Comparison of ENCODE assay signal across 8 mouse cellular contexts in the genomic region with DNA sequence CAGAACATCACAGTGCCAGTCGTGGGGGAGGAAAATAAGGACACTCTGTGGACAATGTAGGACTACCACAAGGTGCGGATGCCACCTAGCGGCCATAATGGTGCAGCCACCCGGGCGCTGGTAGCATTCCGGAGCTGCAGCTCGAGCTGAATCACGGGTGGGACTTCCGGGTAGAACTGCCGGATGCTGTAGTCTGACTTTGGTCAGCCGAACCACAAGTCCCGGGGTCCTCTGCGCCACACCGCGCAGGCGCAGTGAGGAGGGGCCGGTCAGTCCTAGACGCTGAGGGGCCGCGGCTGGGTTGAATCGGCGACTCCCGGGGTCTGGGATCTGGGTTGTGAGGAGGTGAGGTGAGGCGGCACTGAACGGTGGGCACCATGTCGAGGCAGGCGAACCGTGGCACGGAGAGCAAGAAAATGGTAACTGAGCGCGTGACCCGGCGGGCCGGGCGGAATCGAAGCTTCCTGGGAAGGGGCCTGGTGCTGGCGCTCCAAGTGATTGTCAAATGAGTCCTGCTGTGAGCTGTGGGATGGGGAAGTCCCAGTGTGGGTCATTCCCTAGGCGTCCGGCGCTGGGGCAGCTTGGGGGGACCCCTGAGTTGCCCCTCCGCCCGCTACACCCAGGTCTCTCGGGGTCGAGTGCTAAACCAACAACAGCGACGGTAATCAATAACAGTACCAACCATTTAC. TPM values are rescaled to one million over a fixed set of nuclear protein-coding genes. Genes with fewer than 3 reads are reported as not detected.
DNase-seq lines count a peak whose midpoint lies in the region; ATAC-seq and TF ChIP-seq lines count a peak whose summit lies in the region.

A gene (plus strand): TSS at position 207 of the 689 bp plus-strand sequence.

- no peaks in the 10 kb centered on the region for H3K9me3 ChIP-seq in E14TG2a.4 (ENCODE audit: low read length)
- H3K9me3 ChIP-seq in forebrain, embryonic 12.5 days: no peaks in the 10 kb centered on the region
- no peaks in the 10 kb centered on the region for H3K9me3 ChIP-seq in heart, postnatal 0 days (replicated peaks; ENCODE audit: control insufficient read depth, low read length)
- H3K9me3 ChIP-seq in liver, embryonic 16.5 days (replicated peaks; ENCODE audit: control insufficient read depth, low read length): no peaks in the 10 kb centered on the region
- H3K9me3 ChIP-seq in neural tube, embryonic 13.5 days: no peaks in the 10 kb centered on the region

- H3K27ac ChIP-seq in forebrain, embryonic 12.5 days: peak within 1 kb of the TSS; percentile 25; the same call in 1 of the 2 replicates
- peak within 1 kb of the TSS; percentile 90 for H3K27ac ChIP-seq in heart, postnatal 0 days (ENCODE audit: low read depth)
- H3K27ac ChIP-seq in liver, embryonic 16.5 days (ENCODE audit: low read length): peak within 1 kb of the TSS; percentile 79
- H3K27ac ChIP-seq in neural tube, embryonic 13.5 days (replicated peaks): peak within 1 kb of the TSS; percentile 81
- H3K27ac ChIP-seq in testis, adult 2 months (ENCODE audit: control insufficient read depth, insufficient read depth, low read depth, low read length): peak within 1 kb of the TSS; percentile 79

- H3K9ac ChIP-seq in forebrain, embryonic 12.5 days: peak within 1 kb of the TSS; percentile 79
- H3K9ac ChIP-seq in heart, postnatal 0 days (replicated peaks; ENCODE audit: low read depth, low read length): peak within 1 kb of the TSS; percentile 69
- peak within 1 kb of the TSS; percentile 83 for H3K9ac ChIP-seq in liver, embryonic 16.5 days (ENCODE audit: low read depth, low read length)
- H3K9ac ChIP-seq in neural tube, embryonic 13.5 days: peak within 1 kb of the TSS; percentile 92

- peaks cover 14% of the 10 kb centered on the region for H3K27me3 ChIP-seq in E14TG2a.4 (ENCODE audit: insufficient read depth, low read length)
- 0 out of 2 replicates have a peak, but pooled peaks cover 6% of the 10 kb centered on the region for H3K27me3 ChIP-seq in forebrain, embryonic 12.5 days
- no peaks in the 10 kb centered on the region for H3K27me3 ChIP-seq in heart, postnatal 0 days (ENCODE audit: control insufficient read depth, insufficient read depth, low read length)
- H3K27me3 ChIP-seq in liver, embryonic 16.5 days (ENCODE audit: control insufficient read depth, insufficient read depth, low read depth, low read length): peaks cover 27% of the 10 kb centered on the region
- no peaks in the 10 kb centered on the region for H3K27me3 ChIP-seq in neural tube, embryonic 13.5 days
- H3K27me3 ChIP-seq in testis, adult 2 months (ENCODE audit: control insufficient read depth, insufficient read depth, low read length): no peaks in the 10 kb centered on the region

- peak; percentile 56; the same call in 1 of the 2 replicates for TF ChIP-seq EP300 in heart, postnatal 0 days (IDR thresholded peaks at IDR 0.05; ENCODE audit: low read depth)

- peak within 1 kb of the TSS; percentile 73 for H3K4me2 ChIP-seq in forebrain, embryonic 12.5 days
- H3K4me2 ChIP-seq in heart, postnatal 0 days (ENCODE audit: low read depth, low read length): peak within 1 kb of the TSS; percentile 86
- H3K4me2 ChIP-seq in liver, embryonic 16.5 days (ENCODE audit: low read depth, low read length): peak within 1 kb of the TSS; percentile 91
- peak within 1 kb of the TSS; percentile 85 for H3K4me2 ChIP-seq in neural tube, embryonic 13.5 days

- TF ChIP-seq CTCF in E14TG2a.4 (conservative IDR thresholded peaks at IDR 0.05; ENCODE audit: low read length): peak; percentile 95
- peak; percentile 99 for TF ChIP-seq CTCF in heart, postnatal 0 days (IDR thresholded peaks at IDR 0.05; ENCODE audit: low read depth)
- TF ChIP-seq CTCF in testis, adult 2 months (IDR thresholded peaks at IDR 0.05; ENCODE audit: control insufficient read depth, insufficient read depth, insufficient replicate concordance, low read depth, low read length): peak; percentile 91; the same call in 1 of the 2 replicates

- peak within 1 kb of the TSS; percentile 87 for H3K4me3 ChIP-seq in E14TG2a.4 (replicated peaks; ENCODE audit: low read length)
- peak within 1 kb of the TSS; percentile 74 for H3K4me3 ChIP-seq in forebrain, embryonic 12.5 days (replicated peaks)
- H3K4me3 ChIP-seq in heart, postnatal 0 days (ENCODE audit: low read depth, low read length): peak within 1 kb of the TSS; percentile 68
- H3K4me3 ChIP-seq in liver, embryonic 16.5 days (ENCODE audit: low read depth, low read length): peak within 1 kb of the TSS; percentile 76
- peak within 1 kb of the TSS; percentile 88 for H3K4me3 ChIP-seq in neural tube, embryonic 13.5 days
- H3K4me3 ChIP-seq in testis, adult 2 months (ENCODE audit: control insufficient read depth, low read depth, low read length): peak within 1 kb of the TSS; percentile 96

- H3K4me1 ChIP-seq in E14TG2a.4 (replicated peaks; ENCODE audit: low read depth, low read length): peaks cover 54% of the 10 kb centered on the region
- peaks cover 52% of the 10 kb centered on the region for H3K4me1 ChIP-seq in forebrain, embryonic 12.5 days
- H3K4me1 ChIP-seq in heart, postnatal 0 days (ENCODE audit: control insufficient read depth, insufficient read depth): peaks cover 46% of the 10 kb centered on the region
- peaks cover 47% of the 10 kb centered on the region for H3K4me1 ChIP-seq in liver, embryonic 16.5 days (ENCODE audit: control insufficient read depth, low read depth, low read length)
- peaks cover 65% of the 10 kb centered on the region for H3K4me1 ChIP-seq in neural tube, embryonic 13.5 days (replicated peaks)
- H3K4me1 ChIP-seq in testis, adult 2 months (ENCODE audit: control insufficient read depth, insufficient read depth, low read length): peaks cover 27% of the 10 kb centered on the region

- H3K36me3 ChIP-seq in E14TG2a.4 (ENCODE audit: insufficient read depth, low read length): 0 out of 2 replicates have a peak, but pooled peaks cover 3% of the 10 kb centered on the region
- no peaks in the 10 kb centered on the region for H3K36me3 ChIP-seq in forebrain, embryonic 12.5 days (replicated peaks)
- H3K36me3 ChIP-seq in heart, postnatal 0 days (replicated peaks; ENCODE audit: control insufficient read depth, insufficient read depth, low read length): no peaks in the 10 kb centered on the region
- no peaks in the 10 kb centered on the region for H3K36me3 ChIP-seq in liver, embryonic 16.5 days (ENCODE audit: control insufficient read depth, insufficient read depth)
- H3K36me3 ChIP-seq in neural tube, embryonic 13.5 days: 0 out of 2 replicates have a peak, but pooled peaks cover 2% of the 10 kb centered on the region
- no peaks in the 10 kb centered on the region for H3K36me3 ChIP-seq in testis, adult 2 months (ENCODE audit: control insufficient read depth, insufficient read depth, low read length)

- under 1% methylated on average over 46 of the region's 46 CpGs for WGBS in forebrain, embryonic 12.5 days
- WGBS in heart, postnatal 0 days: 1% methylated on average over 46 of the region's 46 CpGs
- under 1% methylated on average over 46 of the region's 46 CpGs for WGBS in liver, embryonic 16.5 days (ENCODE audit: insufficient replicate concordance)
- WGBS in neural tube, embryonic 13.5 days: under 1% methylated on average over 46 of the region's 46 CpGs

- peak; percentile 96 for DNase-seq in c-Kit-positive CD71-positive TER-119-positive erythroid progenitor cells, embryonic 14.5 days (ENCODE audit: low spot score)
- DNase-seq in heart, postnatal 0 days (ENCODE audit: low spot score): peak; percentile 98
- DNase-seq in kidney, postnatal 4 days: peak; percentile 100

- TF ChIP-seq POLR2A in testis, adult 2 months (IDR thresholded peaks at IDR 0.05; ENCODE audit: control insufficient read depth, low read depth, low read length): peak; percentile 72

- ATAC-seq in forebrain, embryonic 12.5 days (ENCODE audit: low FRiP score): peak; percentile 96
- peak; percentile 89 for ATAC-seq in heart, postnatal 0 days (ENCODE audit: insufficient read depth, low read depth)
- ATAC-seq in liver, embryonic 16.5 days (ENCODE audit: low read depth): peak; percentile 87
- peak; percentile 93 for ATAC-seq in neural tube, embryonic 13.5 days (ENCODE audit: low read depth)

RNA-seq across cellular contexts. Expression of the gene that starts here (rescaled TPM):
- polyA plus RNA-seq in forebrain, embryonic 12.5 days (2016; fragmentation: Nextera tagmentation; extraction: Ambion mirVana): 104 and 108 TPM in 2 replicates
- 46.4 and 63.1 TPM in 2 replicates for total RNA-seq in heart, postnatal 0 days (2014; rRNA removed; ENCODE audit: low replicate concordance)
- polyA plus RNA-seq in heart, postnatal 0 days (2015; fragmentation: Nextera tagmentation; extraction: Ambion mirVana): 80.3 and 86.7 TPM in 2 replicates
- polyA plus RNA-seq in liver, embryonic 16.5 days (2015; fragmentation: Nextera tagmentation; extraction: Ambion mirVana): 29.3 and 32.4 TPM in 2 replicates
- 147 and 160 TPM in 2 replicates for polyA plus RNA-seq in neural tube, embryonic 13.5 days (2015; fragmentation: Nextera tagmentation; extraction: Ambion mirVana)
- 20.1 and 20.5 TPM in 2 replicates for polyA plus RNA-seq in testis, adult 2 months (2012; rRNA removed)

Comparison
In these comparisons a context has a peak if more than half of its experiments do, and no peak if none do; other contexts are left out.
1. Peak in every context shown above with its lines: DNase-seq, ATAC-seq, H3K4me3 ChIP-seq and H3K27ac ChIP-seq.
2. H3K27ac ChIP-seq: peak in every context shown above with its lines; median percentile 90 in heart, postnatal 0 days; 81 in neural tube, embryonic 13.5 days; 79 in liver, embryonic 16.5 days; 79 in testis, adult 2 months; 25 in forebrain, embryonic 12.5 days.